Mouse (Mus musculus) midbrain, embryonic 16.5 days (tissue): ENCODE measurements around the gene Thbs1. TPM values are rescaled to one million over a fixed set of nuclear protein-coding genes. Genes with fewer than 3 reads are reported as not detected.
A peak's percentile ranks its signal among the peaks of the same experiment; 100 is the strongest.

Experiments used
- ATAC-seq: fragments of 200-750 bp; cut with Nextera tagmentation; 2 replicates; pipeline ENCODE4 v1.8.0; 2017; ENCODE audit warnings: moderate TSS enrichment
- H3K27ac ChIP-seq: fragments of 300-500 bp; sonication (generic); 2 replicates; pipeline ENCODE4 v1.5.1; 2014; ENCODE audit warnings: mild to moderate bottlenecking, low read length, mixed read lengths
- H3K27me3 ChIP-seq: fragments of 300-500 bp; sonication (generic); 2 replicates; pipeline ENCODE4 v1.6.1; 2014; ENCODE audit warnings: low read depth, low read length, mixed read lengths; ENCODE audit not compliant: control insufficient read depth, insufficient read depth
- H3K36me3 ChIP-seq: fragments of 300-500 bp; sonication (generic); 2 replicates; pipeline ENCODE4 v1.6.1; 2014; ENCODE audit warnings: mild to moderate bottlenecking, low read length, moderate library complexity, mixed read lengths; ENCODE audit not compliant: control insufficient read depth, insufficient read depth
- H3K4me1 ChIP-seq: fragments of 300-500 bp; sonication (generic); 2 replicates; pipeline ENCODE4 v1.6.1; 2014; ENCODE audit warnings: mild to moderate bottlenecking, low read length, mixed read lengths; ENCODE audit not compliant: control insufficient read depth, insufficient read depth
- H3K4me2 ChIP-seq: fragments of 300-500 bp; sonication (generic); 2 replicates; pipeline ENCODE4 v1.6.1; 2014; ENCODE audit warnings: mild to moderate bottlenecking, low read length, mixed read lengths
- H3K4me3 ChIP-seq: fragments of 300-500 bp; sonication (generic); 2 replicates; pipeline ENCODE4 v1.5.1; 2014; ENCODE audit warnings: low read depth, mild to moderate bottlenecking, low read length, moderate library complexity, mixed read lengths
- H3K9ac ChIP-seq: fragments of 300-500 bp; sonication (generic); 2 replicates; pipeline ENCODE4 v1.6.1; 2014; ENCODE audit warnings: low read depth, low read length, mixed read lengths
- H3K9me3 ChIP-seq: fragments of 300-500 bp; sonication (generic); replicated peaks from 2 replicates; pipeline ENCODE4 v1.6.1; 2014; ENCODE audit warnings: mild to moderate bottlenecking, low read length, mixed read lengths; ENCODE audit not compliant: control insufficient read depth, poor library complexity, severe bottlenecking
- WGBS: fragments of 180-500 bp; shearing (Covaris S2); extraction: QIAGEN DNeasy Blood & Tissue Kit; methylation state at CpG from one replicate; pipeline ENCODE4 v1.1.7; 2014; 5-methylcytosine and 5-hydroxymethylcytosine counted together
- polyA plus RNA-seq: library from polyadenylated mRNA; unstranded; fragments of >200 nt; fragmentation: Nextera tagmentation; extraction: Ambion mirVana; gene quantifications from 2 replicates; pipeline ENCODE4 v1.2.1, GENCODE M21; 2015

Gene Thbs1
- polyA plus RNA-seq: 4.8 and 5.8 TPM in 2 replicates

GRCm38 (mm10) chr2:118111488-118112131 is at the start of gene Thbs1:
TSS of gene Thbs1 (plus strand) at chr2:118111876.
- under 1% methylated on average over 35 of the region's 36 CpGs for WGBS

GRCm38 (mm10) chr2:118064121-118064764 is 47.4 kb upstream of the Thbs1 start:
- 90% methylated on average over 11 of the region's 11 CpGs for WGBS
- H3K4me3 ChIP-seq: no peak overlapping the region
- no peak overlapping the region for H3K4me2 ChIP-seq
- no peak for ATAC-seq
- no peaks in the 10 kb centered on the region for H3K4me1 ChIP-seq
- no peaks in the 10 kb centered on the region for H3K9me3 ChIP-seq
- H3K27me3 ChIP-seq: no peaks in the 10 kb centered on the region
- no peak overlapping the region for H3K9ac ChIP-seq
- H3K27ac ChIP-seq: no peak overlapping the region
- H3K36me3 ChIP-seq: no peaks in the 10 kb centered on the region

More at GRCm38 (mm10) chr2:118111488-118112131, at the start of gene Thbs1:
- peak; percentile 78 for ATAC-seq
- Histone ChIP-seq H3K4me3 (peak within 1 kb of the TSS; percentile 50), H3K27me3 (peaks cover 6% of the 10 kb centered on the region), H3K9me3 (no peaks in the 10 kb centered on the region), H3K36me3 (no peaks in the 10 kb centered on the region), H3K9ac (peak within 1 kb of the TSS; percentile 63), H3K4me2 (peak within 1 kb of the TSS; percentile 93), H3K4me1 (peaks cover 19% of the 10 kb centered on the region; the same call in 1 of the 2 replicates), H3K27ac (no peak within 1 kb of the TSS)

GRCm38 (mm10) chr2:118066065-118066770 is 45.5 kb upstream of the Thbs1 start:
- ATAC-seq: no peak
- H3K9ac ChIP-seq: no peak overlapping the region
- H3K27me3 ChIP-seq: no peaks in the 10 kb centered on the region
- no peak overlapping the region for H3K4me3 ChIP-seq
- no peak overlapping the region for H3K27ac ChIP-seq
- H3K36me3 ChIP-seq: no peaks in the 10 kb centered on the region
- 80% methylated on average over 8 of the region's 8 CpGs for WGBS
- H3K4me1 ChIP-seq: no peaks in the 10 kb centered on the region
- no peaks in the 10 kb centered on the region for H3K9me3 ChIP-seq
- H3K4me2 ChIP-seq: no peak overlapping the region

GRCm38 (mm10) chr2:118069975-118070374 is 41.7 kb upstream of the Thbs1 start:
- Histone ChIP-seq H3K4me1 (no peaks in the 10 kb centered on the region), H3K27me3 (no peaks in the 10 kb centered on the region), H3K36me3 (no peaks in the 10 kb centered on the region), H3K9me3 (no peaks in the 10 kb centered on the region), H3K4me2 (no peak overlapping the region), H3K4me3 (no peak overlapping the region), H3K9ac (no peak overlapping the region), H3K27ac (no peak overlapping the region)
- ATAC-seq: no peak
- WGBS: 89% methylated on average over 5 of the region's 5 CpGs

GRCm38 (mm10) chr2:118072811-118073372 is 38.8 kb upstream of the Thbs1 start:
- Histone ChIP-seq H3K9me3 (no peaks in the 10 kb centered on the region), H3K4me1 (no peaks in the 10 kb centered on the region), H3K27ac (no peak overlapping the region), H3K9ac (no peak overlapping the region), H3K4me3 (no peak overlapping the region), H3K36me3 (no peaks in the 10 kb centered on the region), H3K27me3 (no peaks in the 10 kb centered on the region), H3K4me2 (no peak overlapping the region)
- ATAC-seq: no peak
- WGBS: 91% methylated on average over 7 of the region's 7 CpGs

- Histone ChIP-seq H3K9ac (no peak overlapping the region), H3K9me3 (no peaks in the 10 kb centered on the region), H3K4me3 (no peak overlapping the region), H3K4me1 (no peaks in the 10 kb centered on the region), H3K4me2 (no peak overlapping the region), H3K36me3 (no peaks in the 10 kb centered on the region), H3K27me3 (no peaks in the 10 kb centered on the region), H3K27ac (no peak overlapping the region)
- WGBS: 21% methylated on average over 2 of the region's 2 CpGs
- ATAC-seq: no peak
Measured at GRCm38 (mm10) chr2:118074030-118074429, 37.6 kb upstream of the Thbs1 start.

GRCm38 (mm10) chr2:118075165-118075564 is 36.5 kb upstream of the Thbs1 start:
- WGBS: 93% methylated on average over 4 of the region's 4 CpGs
- Histone ChIP-seq H3K4me1 (no peaks in the 10 kb centered on the region), H3K27me3 (no peaks in the 10 kb centered on the region), H3K27ac (no peak overlapping the region), H3K4me2 (no peak overlapping the region), H3K4me3 (no peak overlapping the region), H3K9me3 (no peaks in the 10 kb centered on the region), H3K36me3 (no peaks in the 10 kb centered on the region), H3K9ac (no peak overlapping the region)
- ATAC-seq: no peak

- H3K36me3 ChIP-seq: no peaks in the 10 kb centered on the region
- 88% methylated on average over 4 of the region's 4 CpGs for WGBS
- no peaks in the 10 kb centered on the region for H3K27me3 ChIP-seq
- no peak overlapping the region for H3K4me3 ChIP-seq
- H3K4me2 ChIP-seq: no peak overlapping the region
- no peak overlapping the region for H3K9ac ChIP-seq
- no peaks in the 10 kb centered on the region for H3K9me3 ChIP-seq
- no peak overlapping the region for H3K27ac ChIP-seq
- H3K4me1 ChIP-seq: no peaks in the 10 kb centered on the region
- no peak for ATAC-seq
Measured at GRCm38 (mm10) chr2:118079131-118079530, 32.5 kb upstream of the Thbs1 start.

GRCm38 (mm10) chr2:118081581-118081980 is 30.1 kb upstream of the Thbs1 start:
- no peak for ATAC-seq
- no peaks in the 10 kb centered on the region for H3K9me3 ChIP-seq
- H3K4me1 ChIP-seq: no peaks in the 10 kb centered on the region
- H3K4me3 ChIP-seq: no peak overlapping the region
- no peaks in the 10 kb centered on the region for H3K27me3 ChIP-seq
- H3K36me3 ChIP-seq: no peaks in the 10 kb centered on the region
- no peak overlapping the region for H3K9ac ChIP-seq
- WGBS: 81% methylated on average over 5 of the region's 5 CpGs
- no peak overlapping the region for H3K27ac ChIP-seq
- H3K4me2 ChIP-seq: no peak overlapping the region
